8 mouse cellular contexts compared by ENCODE assay signal in genomic region chr6:100288016-100288729, GRCm38 (mm10). TPM values are rescaled to one million over a fixed set of nuclear protein-coding genes. Genes with fewer than 3 reads are reported as not detected.
A peak's percentile ranks its signal among the peaks of the same experiment; 100 is the strongest.
DNase-seq lines count a peak whose midpoint lies in the region; ATAC-seq lines count a peak whose summit lies in the region.

No protein-coding gene starts in this region.

- H3K9me3 ChIP-seq in erythroblast, embryonic 14.5 days (ENCODE audit: control insufficient read depth, low read length) = no peaks in the 10 kb centered on the region
- H3K9me3 ChIP-seq in hindbrain, embryonic 12.5 days (replicated peaks) = no peaks in the 10 kb centered on the region
- no peaks in the 10 kb centered on the region for H3K9me3 ChIP-seq in liver, embryonic 12.5 days (replicated peaks)
- H3K9me3 ChIP-seq in neural tube, embryonic 12.5 days = no peaks in the 10 kb centered on the region

- H3K27ac ChIP-seq in brown adipose tissue, adult 24 weeks (replicated peaks; ENCODE audit: low read depth, low read length) = no peak overlapping the region
- peak overlapping the region; percentile 98; the same call in 1 of the 2 replicates for H3K27ac ChIP-seq in hindbrain, embryonic 12.5 days
- peak overlapping the region; percentile 86 for H3K27ac ChIP-seq in liver, embryonic 12.5 days
- no peak overlapping the region for H3K27ac ChIP-seq in neural tube, embryonic 12.5 days

- peaks cover 6% of the 10 kb centered on the region for H3K36me3 ChIP-seq in erythroblast, embryonic 14.5 days (ENCODE audit: control insufficient read depth)
- no peaks in the 10 kb centered on the region for H3K36me3 ChIP-seq in hindbrain, embryonic 12.5 days
- no peaks in the 10 kb centered on the region; the same call in 1 of the 2 replicates for H3K36me3 ChIP-seq in liver, embryonic 12.5 days
- no peaks in the 10 kb centered on the region for H3K36me3 ChIP-seq in neural tube, embryonic 12.5 days

- WGBS in hindbrain, embryonic 12.5 days = 4% methylated on average over 23 of the region's 23 CpGs
- under 1% methylated on average over 23 of the region's 23 CpGs for whole genome bisulfite sequencing in liver, embryonic 12.5 days (ENCODE audit: insufficient replicate concordance)
- WGBS in neural tube, embryonic 12.5 days = 2% methylated on average over 23 of the region's 23 CpGs

- ATAC-seq in hindbrain, embryonic 12.5 days (ENCODE audit: low FRiP score) = peak; percentile 15
- ATAC-seq in liver, embryonic 12.5 days = peak; percentile 65
- ATAC-seq in neural tube, embryonic 12.5 days (ENCODE audit: low FRiP score, low read depth) = 0 out of 2 replicates have a peak, but pooled peaks have one; percentile 5
- no peak; the same call in 1 of the 2 replicates for ATAC-seq in erythroid progenitor cell, adult 5-6 weeks (replicated peaks; ENCODE audit: low FRiP score, poor library complexity, severe bottlenecking)

- H3K4me2 ChIP-seq in hindbrain, embryonic 12.5 days (replicated peaks) = peak overlapping the region; percentile 89
- H3K4me2 ChIP-seq in liver, embryonic 12.5 days = peak overlapping the region; percentile 100
- H3K4me2 ChIP-seq in neural tube, embryonic 12.5 days (replicated peaks) = peak overlapping the region; percentile 92

- H3K27me3 ChIP-seq in erythroblast, embryonic 14.5 days (ENCODE audit: control insufficient read depth) = peaks cover 23% of the 10 kb centered on the region
- peaks cover 31% of the 10 kb centered on the region for H3K27me3 ChIP-seq in hindbrain, embryonic 12.5 days
- peaks cover 34% of the 10 kb centered on the region; the same call in 1 of the 2 replicates for H3K27me3 ChIP-seq in liver, embryonic 12.5 days (replicated peaks)
- peaks cover 25% of the 10 kb centered on the region for H3K27me3 ChIP-seq in neural tube, embryonic 12.5 days (replicated peaks)

- H3K4me1 ChIP-seq in brown adipose tissue, adult 24 weeks (ENCODE audit: control insufficient read depth, insufficient read depth, insufficient read length, low read length) = no peaks in the 10 kb centered on the region; the same call in none of the 2 replicates
- peaks cover 30% of the 10 kb centered on the region for H3K4me1 ChIP-seq in erythroblast, embryonic 14.5 days (ENCODE audit: control insufficient read depth)
- peaks cover 22% of the 10 kb centered on the region for H3K4me1 ChIP-seq in hindbrain, embryonic 12.5 days
- H3K4me1 ChIP-seq in liver, embryonic 12.5 days = peaks cover 43% of the 10 kb centered on the region
- H3K4me1 ChIP-seq in neural tube, embryonic 12.5 days = peaks cover 25% of the 10 kb centered on the region

- peak overlapping the region; percentile 64 for H3K9ac ChIP-seq in hindbrain, embryonic 12.5 days
- H3K9ac ChIP-seq in liver, embryonic 12.5 days = peak overlapping the region; percentile 86
- peak overlapping the region; percentile 66 for H3K9ac ChIP-seq in neural tube, embryonic 12.5 days

- H3K4me3 ChIP-seq in brown adipose tissue, adult 24 weeks (ENCODE audit: insufficient read depth, low read depth, low read length) = peak overlapping the region; percentile 87
- peak overlapping the region; percentile 85 for H3K4me3 ChIP-seq in erythroblast, embryonic 14.5 days (replicated peaks)
- H3K4me3 ChIP-seq in hindbrain, embryonic 12.5 days = peak overlapping the region; percentile 81
- peak overlapping the region; percentile 83 for H3K4me3 ChIP-seq in liver, embryonic 12.5 days
- H3K4me3 ChIP-seq in neural tube, embryonic 12.5 days = peak overlapping the region; percentile 83

- peak; percentile 43 for DNase-seq in right cerebral cortex, postnatal 4 days
- DNase-seq in right cerebral cortex, postnatal 36 days (ENCODE audit: low spot score in 2 of 2) = no peak

RNA-seq across cellular contexts. Expression of gene Rybp, which starts 0.9 kb away (rescaled TPM):
- polyA plus RNA-seq in brown adipose tissue, adult 24 weeks (2012; ENCODE audit: insufficient read depth, insufficient read length, missing spikeins) = 6.7 and 8.6 TPM in 2 replicates
- polyA plus RNA-seq in erythroblast, embryonic 14.5 days (2012) = 0.28 and 0.30 TPM in 2 replicates
- 18.4 and 21.0 TPM in 2 replicates for polyA plus RNA-seq in hindbrain, embryonic 12.5 days (2016; fragmentation: Nextera tagmentation; extraction: Ambion mirVana)
- 9.8 and 10.0 TPM in 2 replicates for polyA plus RNA-seq in liver, embryonic 12.5 days (2016; fragmentation: Nextera tagmentation; extraction: Ambion mirVana)
- polyA plus RNA-seq in neural tube, embryonic 12.5 days (2016; fragmentation: Nextera tagmentation; extraction: Ambion mirVana) = 18.5 and 21.1 TPM in 2 replicates
- 12.2 and 18.4 TPM in 2 replicates for total RNA-seq in erythroid progenitor cell, adult 5-6 weeks (2015; ENCODE audit: low replicate concordance)
- total RNA-seq in erythroid progenitor cell, adult 5-6 weeks (2017; ENCODE audit: low replicate concordance) = 7.1 and 11.7 TPM in 2 replicates

Comparison
In these comparisons a context has a peak if more than half of its experiments do, and no peak if none do; other contexts are left out.
1. H3K27ac ChIP-seq: peak in hindbrain, embryonic 12.5 days (single experiment) and liver, embryonic 12.5 days (single experiment); none in brown adipose tissue, adult 24 weeks (single experiment) and neural tube, embryonic 12.5 days (single experiment).
2. Peak in every context shown above with its lines, with median percentiles within 50 percentile points of each other: H3K4me3 ChIP-seq, H3K4me2 ChIP-seq and H3K9ac ChIP-seq.